ENCODE assay signal across 16 mouse cellular contexts in genomic region chr11:106793846-106794245, GRCm38 (mm10). TPM values are rescaled to one million over a fixed set of nuclear protein-coding genes. Genes with fewer than 3 reads are reported as not detected.
DNase-seq lines count a peak whose midpoint lies in the region; ATAC-seq and TF ChIP-seq lines count a peak whose summit lies in the region.
"Had no signal": no experiment of that assay in that cellular context is flagged by ENCODE, and none has a peak within 500 bp of the region (broad histone marks: within the 10 kb centered on the region; RNA-seq: fewer than 3 reads in every experiment).

No protein-coding gene starts in this region.

- no peak overlapping the region for H3K4me2 ChIP-seq in lung, embryonic 14.5 days
- H3K4me2 ChIP-seq: embryonic facial prominence, embryonic 12.5 days; liver, embryonic 15.5 days; neural tube, embryonic 12.5 days had no signal

- ATAC-seq in CD4-positive, CD25-positive, alpha-beta regulatory T cell, adult 4 months: no peak
- no peak for ATAC-seq in lung, embryonic 14.5 days (ENCODE audit: insufficient read depth)
- ATAC-seq: hindbrain, embryonic 16.5 days had no signal

- 71% methylated on average over 4 of the region's 4 CpGs for WGBS in lung, embryonic 14.5 days

- peak; percentile 25; the same call in 1 of the 2 replicates for TF ChIP-seq CTCF in lung, embryonic 14.5 days (IDR thresholded peaks at IDR 0.05; ENCODE audit: low read depth)
- peak; percentile 23; the same call in 1 of the 2 replicates for TF ChIP-seq CTCF in E14TG2a.4 (conservative IDR thresholded peaks at IDR 0.05; ENCODE audit: low read length)

- DNase-seq in CD4-positive, CD25-positive, alpha-beta regulatory T cell, adult 2 months (ENCODE audit: low read depth, low spot score): peak; percentile 54
- DNase-seq in lung, embryonic 14.5 days: no peak
- no peak for DNase-seq in lung, adult 18-20 months
- DNase-seq in splenic B cell, adult 2 months (ENCODE audit: low read depth, low spot score): peak; percentile 57
- DNase-seq in urinary bladder, postnatal 10 days (ENCODE audit: low spot score): no peak
- no peak for DNase-seq in heart, adult 11 months
- DNase-seq: cerebellum, adult 9-10 months; kidney, postnatal 10 days; layer of hippocampus, adult 9-11 months; midbrain, embryonic 14.5 days had no signal

- H3K4me3 ChIP-seq in lung, embryonic 14.5 days (ENCODE audit: low read depth, low read length): no peak overlapping the region
- H3K4me3 ChIP-seq in E14TG2a.4 (replicated peaks; ENCODE audit: low read length): no peak overlapping the region
- H3K4me3 ChIP-seq: embryonic facial prominence, embryonic 12.5 days; liver, embryonic 15.5 days; neural tube, embryonic 12.5 days had no signal

- H3K27ac ChIP-seq in lung, embryonic 14.5 days (ENCODE audit: low read depth): no peak overlapping the region
- H3K27ac ChIP-seq: embryonic facial prominence, embryonic 12.5 days; liver, embryonic 15.5 days; neural tube, embryonic 12.5 days had no signal

- H3K27me3 ChIP-seq in lung, embryonic 14.5 days (ENCODE audit: insufficient read depth, low read length): no peaks in the 10 kb centered on the region
- no peaks in the 10 kb centered on the region for H3K27me3 ChIP-seq in E14TG2a.4 (ENCODE audit: insufficient read depth, low read length)
- no peaks in the 10 kb centered on the region for H3K27me3 ChIP-seq in splenic B cell, adult 2 months (ENCODE audit: control insufficient read depth, insufficient read depth, low read length, poor library complexity, severe bottlenecking)
- H3K27me3 ChIP-seq: embryonic facial prominence, embryonic 12.5 days; liver, embryonic 15.5 days; neural tube, embryonic 12.5 days had no signal

- no peaks in the 10 kb centered on the region for H3K9me3 ChIP-seq in lung, embryonic 14.5 days (ENCODE audit: low read depth, low read length)
- no peaks in the 10 kb centered on the region for H3K9me3 ChIP-seq in E14TG2a.4 (ENCODE audit: low read length)
- H3K9me3 ChIP-seq: liver, embryonic 15.5 days had no signal

- H3K9ac ChIP-seq in lung, embryonic 14.5 days: no peak overlapping the region
- H3K9ac ChIP-seq: embryonic facial prominence, embryonic 12.5 days; liver, embryonic 15.5 days; neural tube, embryonic 12.5 days had no signal

- H3K4me1 ChIP-seq in lung, embryonic 14.5 days (ENCODE audit: insufficient read depth): 0 out of 2 replicates have a peak, but pooled peaks cover 2% of the 10 kb centered on the region
- peaks cover 20% of the 10 kb centered on the region for H3K4me1 ChIP-seq in E14TG2a.4 (replicated peaks; ENCODE audit: low read depth, low read length)
- H3K4me1 ChIP-seq: neural tube, embryonic 12.5 days had no signal

- peaks cover 69% of the 10 kb centered on the region for H3K36me3 ChIP-seq in lung, embryonic 14.5 days (ENCODE audit: insufficient read depth)
- peaks cover 62% of the 10 kb centered on the region for H3K36me3 ChIP-seq in E14TG2a.4 (ENCODE audit: insufficient read depth, low read length)
- H3K36me3 ChIP-seq in splenic B cell, adult 2 months (ENCODE audit: control insufficient read depth, insufficient read depth, low read length, poor library complexity, severe bottlenecking): peaks cover 11% of the 10 kb centered on the region; the same call in 1 of the 2 replicates

RNA-seq across cellular contexts. Expression of gene Cep95, which starts 4.8 kb away (rescaled TPM):
- 10 to 100 TPM; 36.7 to 48.9 TPM for polyA plus RNA-seq in CD4-positive, CD25-positive, alpha-beta regulatory T cell, adult 4 months (2017; shearing (Covaris generic))
- polyA plus RNA-seq in lung, embryonic 14.5 days (2014; fragmentation: Nextera tagmentation; extraction: Ambion mirVana): 17.1 and 18.8 TPM in 2 replicates

RNA-seq across cellular contexts. Expression of gene Ddx5, which starts 4.9 kb away (rescaled TPM):
- 100 to 1,000 TPM; 471 to 562 TPM for polyA plus RNA-seq in CD4-positive, CD25-positive, alpha-beta regulatory T cell, adult 4 months (2017; shearing (Covaris generic))
- polyA plus RNA-seq in lung, embryonic 14.5 days (2014; fragmentation: Nextera tagmentation; extraction: Ambion mirVana): 408 and 429 TPM in 2 replicates

RNA-seq across cellular contexts. Expression of gene Polg2, which starts 14.5 kb away (rescaled TPM):
- polyA plus RNA-seq in CD4-positive, CD25-positive, alpha-beta regulatory T cell, adult 4 months (2017; shearing (Covaris generic)): 10 to 100 TPM; 15.0 to 15.3 TPM
- 8.6 and 9.9 TPM in 2 replicates for polyA plus RNA-seq in lung, embryonic 14.5 days (2014; fragmentation: Nextera tagmentation; extraction: Ambion mirVana)

RNA-seq across cellular contexts. Expression of gene Milr1, which starts 42.8 kb away (rescaled TPM):
- 10 to 100 TPM in 1 of 2 experiments, 1 to 10 TPM in 1; 9.7 to 14.3 TPM for polyA plus RNA-seq in CD4-positive, CD25-positive, alpha-beta regulatory T cell, adult 4 months (2017; shearing (Covaris generic))
- 1.6 and 1.7 TPM in 2 replicates for polyA plus RNA-seq in lung, embryonic 14.5 days (2014; fragmentation: Nextera tagmentation; extraction: Ambion mirVana)

RNA-seq across cellular contexts. Expression of gene Pecam1, which starts 43.4 kb away (rescaled TPM):
- 100 to 1,000 TPM; 116 to 166 TPM for polyA plus RNA-seq in CD4-positive, CD25-positive, alpha-beta regulatory T cell, adult 4 months (2017; shearing (Covaris generic))
- polyA plus RNA-seq in lung, embryonic 14.5 days (2014; fragmentation: Nextera tagmentation; extraction: Ambion mirVana): 89.5 and 95.9 TPM in 2 replicates

Comparison
In these comparisons a context has a peak if more than half of its experiments do, and no peak if none do; other contexts are left out.
1. DNase-seq: peak in CD4-positive, CD25-positive, alpha-beta regulatory T cell, adult 2 months (single experiment) and splenic B cell, adult 2 months (single experiment); none in lung, embryonic 14.5 days (single experiment), lung, adult 18-20 months (0 of 2), urinary bladder, postnatal 10 days (single experiment) and heart, adult 11 months (single experiment).